Mouse (Mus musculus): Measurements from ENCODE around the gene Rnf10.

Gene Rnf10

GRCm38 (mm10) chr5:115275998-115276397, 3.3 kb upstream of the Rnf10 start:
- no peak for DNase-seq (ENCODE audit: low spot score in 2 of 2)

- no peak for DNase-seq (ENCODE audit: low spot score in 2 of 2)
Observed at GRCm38 (mm10) chr5:115274771-115275170, 2.1 kb upstream of the Rnf10 start.

GRCm38 (mm10) chr5:115274353-115274752, 1.7 kb upstream of the Rnf10 start:
- no peak for DNase-seq (ENCODE audit: low spot score in 2 of 2)

- no peak for DNase-seq (ENCODE audit: low spot score in 2 of 2)
Observed at GRCm38 (mm10) chr5:115273549-115274135, 944 bp upstream of the Rnf10 start.

GRCm38 (mm10) chr5:115271931-115272811, 527 bp downstream of the Rnf10 start:
- DNase-seq (ENCODE audit: low spot score in 2 of 2): peak in 1 of 2 experiments; percentile 26

- no peak for DNase-seq (ENCODE audit: low spot score in 2 of 2)
Observed at GRCm38 (mm10) chr5:115269969-115270368, 2.7 kb downstream of the Rnf10 start.

- DNase-seq (ENCODE audit: low spot score in 2 of 2): no peak
Observed at GRCm38 (mm10) chr5:115268266-115268665, 4.4 kb downstream of the Rnf10 start.

GRCm38 (mm10) chr5:115267469-115268045, 5.1 kb downstream of the Rnf10 start:
- no peak for DNase-seq (ENCODE audit: low spot score in 2 of 2)

- DNase-seq (ENCODE audit: low spot score in 2 of 2): no peak
Observed at GRCm38 (mm10) chr5:115266787-115267468, 5.8 kb downstream of the Rnf10 start.

- DNase-seq (ENCODE audit: low spot score in 2 of 2): no peak
Observed at GRCm38 (mm10) chr5:115266340-115266739, 6.4 kb downstream of the Rnf10 start.

GRCm38 (mm10) chr5:115262502-115263291, 10.0 kb downstream of the Rnf10 start:
- no peak for DNase-seq (ENCODE audit: low spot score in 2 of 2)

GRCm38 (mm10) chr5:115261880-115262279, 10.8 kb downstream of the Rnf10 start:
- no peak for DNase-seq (ENCODE audit: low spot score in 2 of 2)

GRCm38 (mm10) chr5:115261141-115261540, 11.6 kb downstream of the Rnf10 start:
- DNase-seq (ENCODE audit: low spot score in 2 of 2): no peak

GRCm38 (mm10) chr5:115260356-115260755, 12.3 kb downstream of the Rnf10 start:
- no peak for DNase-seq (ENCODE audit: low spot score in 2 of 2)

- no peak for DNase-seq (ENCODE audit: low spot score in 2 of 2)
Observed at GRCm38 (mm10) chr5:115256909-115257546, 15.7 kb downstream of the Rnf10 start.

GRCm38 (mm10) chr5:115255472-115255871, 17.2 kb downstream of the Rnf10 start:
- DNase-seq (ENCODE audit: low spot score in 2 of 2): no peak

- peak; percentile 48 to 54 for DNase-seq (ENCODE audit: low spot score in 2 of 2)
Observed at GRCm38 (mm10) chr5:115240191-115240590, 32.5 kb downstream of the Rnf10 start.

GRCm38 (mm10) chr5:115238729-115239195, 33.9 kb downstream of the Rnf10 start:
- DNase-seq (ENCODE audit: low spot score in 2 of 2): no peak

GRCm38 (mm10) chr5:115237803-115238728, 34.6 kb downstream of the Rnf10 start:
- peak; percentile 91 for DNase-seq (ENCODE audit: low spot score in 2 of 2)

All from right cerebral cortex, postnatal 36 days (tissue).